Mouse (Mus musculus): Measurements from ENCODE around the gene Vrtn.
A peak's percentile ranks its signal among the peaks of the same experiment; 100 is the strongest.

Gene Vrtn

DNA sequence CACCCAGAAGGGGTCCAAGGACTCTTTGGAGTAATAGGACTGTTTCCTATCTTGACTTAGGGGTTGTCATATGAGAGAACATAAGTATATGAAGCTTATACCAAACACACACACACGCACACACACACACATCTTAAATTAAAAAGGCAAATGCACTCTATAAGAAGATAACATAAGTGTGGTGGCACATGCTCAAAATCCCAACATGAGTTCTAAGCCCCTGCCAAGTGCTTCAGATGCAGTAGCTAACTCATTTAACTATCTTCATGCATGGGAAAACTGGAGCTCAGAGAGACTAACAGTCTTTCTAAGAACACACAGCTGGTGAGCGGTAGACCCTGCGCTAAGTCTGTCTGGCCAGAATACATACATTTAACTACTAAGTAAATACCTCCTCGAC, 46.7 kb downstream of the Vrtn start:
- DNase-seq (ENCODE audit: low spot score in 2 of 2): no peak

DNA sequence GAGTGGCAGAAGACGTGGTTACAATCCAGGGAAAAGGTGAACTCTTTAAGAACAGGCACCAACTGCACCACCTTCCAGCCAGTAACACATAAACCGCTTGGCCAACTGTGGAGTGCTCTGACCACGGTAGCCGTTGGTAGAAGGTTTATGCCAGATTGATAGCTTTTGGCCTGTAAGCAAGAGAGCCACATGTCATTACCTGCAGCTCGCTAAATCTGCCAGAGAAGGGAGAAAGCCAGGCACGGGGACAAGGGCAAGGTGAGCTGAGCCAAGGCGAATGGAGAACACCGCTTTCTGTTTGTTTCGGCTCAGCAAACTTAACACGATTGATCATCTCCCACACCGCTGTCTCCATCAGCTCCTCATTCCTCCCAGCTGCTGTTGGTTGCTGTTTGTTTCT, 48.2 kb downstream of the Vrtn start:
- no peak for DNase-seq (ENCODE audit: low spot score in 2 of 2)

- no peak for DNase-seq (ENCODE audit: low spot score in 2 of 2)
Observed at GRCm38 (mm10) chr12:84691347-84691746, 50.5 kb downstream of the Vrtn start.

GRCm38 (mm10) chr12:84692141-84692540, 51.3 kb downstream of the Vrtn start:
- DNase-seq (ENCODE audit: low spot score in 2 of 2): no peak

- DNase-seq (ENCODE audit: low spot score in 2 of 2): peak; percentile 25 to 38
Observed at GRCm38 (mm10) chr12:84698319-84699081, 57.7 kb downstream of the Vrtn start, which contains the start of gene Syndig1l. TSS of gene Syndig1l (minus strand) at chr12:84698831.
